Mouse (Mus musculus) thymus, adult 18-20 months (tissue): ENCODE data around the gene Csnk1d.

Source experiments
- DNase-seq, 2 experiments: peaks; one replicate each; pipeline ENCODE4 v3.0.0; 2022; ENCODE audit warnings: mixed read lengths in 2 of 2

Gene Csnk1d

GRCm38 (mm10) chr11:120984448-120985330, 6.4 kb downstream of the Csnk1d start:
- DNase-seq: no peak

GRCm38 (mm10) chr11:120982459-120982858, 8.7 kb downstream of the Csnk1d start:
- DNase-seq: no peak

- no peak for DNase-seq
These were observed 9.5 kb downstream of the Csnk1d start for GRCm38 (mm10) chr11:120981661-120982060.

- no peak for DNase-seq
These were observed 10.6 kb downstream of the Csnk1d start for GRCm38 (mm10) chr11:120980427-120981035.

- no peak for DNase-seq
These were observed 11.3 kb downstream of the Csnk1d start for GRCm38 (mm10) chr11:120979711-120980426.

- no peak for DNase-seq
These were observed 17.8 kb downstream of the Csnk1d start for GRCm38 (mm10) chr11:120973318-120973717.

GRCm38 (mm10) chr11:120971237-120971636, 19.9 kb downstream of the Csnk1d start:
- DNase-seq: no peak

GRCm38 (mm10) chr11:120969742-120970141, 21.4 kb downstream of the Csnk1d start:
- DNase-seq: no peak

- no peak for DNase-seq
These were observed 25.5 kb downstream of the Csnk1d start for GRCm38 (mm10) chr11:120965587-120965986.

GRCm38 (mm10) chr11:120964195-120965157, 26.7 kb downstream of the Csnk1d start:
- DNase-seq: no peak

- DNase-seq: no peak
These were observed 28.2 kb downstream of the Csnk1d start for GRCm38 (mm10) chr11:120962909-120963308.

GRCm38 (mm10) chr11:120962050-120962771, 28.9 kb downstream of the Csnk1d start:
- DNase-seq: no peak

- no peak for DNase-seq
These were observed 29.5 kb downstream of the Csnk1d start for GRCm38 (mm10) chr11:120961594-120961993.

- no peak for DNase-seq
These were observed 30.9 kb downstream of the Csnk1d start for GRCm38 (mm10) chr11:120960248-120960647.

- DNase-seq: no peak
These were observed 31.6 kb downstream of the Csnk1d start for GRCm38 (mm10) chr11:120959564-120959963.

- no peak for DNase-seq
These were observed 32.1 kb downstream of the Csnk1d start for GRCm38 (mm10) chr11:120959066-120959465.

GRCm38 (mm10) chr11:120957731-120958257, 33.3 kb downstream of the Csnk1d start:
- DNase-seq: no peak

- no peak for DNase-seq
These were observed 34.1 kb downstream of the Csnk1d start for GRCm38 (mm10) chr11:120957052-120957451.

GRCm38 (mm10) chr11:120955701-120956100, 35.4 kb downstream of the Csnk1d start:
- DNase-seq: no peak

- DNase-seq: no peak
These were observed 36.2 kb downstream of the Csnk1d start for GRCm38 (mm10) chr11:120954936-120955335.
